Mouse (Mus musculus): ENCODE measurements at regions not wholly inside any gene's neighbourhood (a gene's known extent, or its start where the extent isn't known, plus 50 kb on each side); places are given as distances from the start of the nearest gene placed in this dataset.

- in situ Hi-C loops (cut with MseI, MboI), result no loop called here
Observed at GRCm38 (mm10) chr6:117505431-117505830, 335.5 kb upstream of the Zfp637 start.

- in situ Hi-C loops (cut with MseI, MboI), result no loop called here
Observed at GRCm38 (mm10) chr6:117506619-117507018, 334.4 kb upstream of the Zfp637 start.

GRCm38 (mm10) chr6:117508860-117509259 is 332.1 kb upstream of the Zfp637 start:
- in situ Hi-C loops (cut with MseI, MboI), result no loop called here

- in situ Hi-C loops (cut with MseI, MboI), result no loop called here
Observed at GRCm38 (mm10) chr6:117510026-117510425, 331.0 kb upstream of the Zfp637 start.

GRCm38 (mm10) chr6:117514831-117515230 is 326.1 kb upstream of the Zfp637 start:
- in situ Hi-C loops (cut with MseI, MboI), result no loop called here

GRCm38 (mm10) chr6:117516906-117517305 is 324.1 kb upstream of the Zfp637 start:
- in situ Hi-C loops (cut with MseI, MboI), result no loop called here

GRCm38 (mm10) chr6:117518939-117519338 is 322.0 kb upstream of the Zfp637 start:
- in situ Hi-C loops (cut with MseI, MboI), result no loop called here

- in situ Hi-C loops (cut with MseI, MboI), result no loop called here
Observed at GRCm38 (mm10) chr6:117519466-117519865, 321.5 kb upstream of the Zfp637 start.

- in situ Hi-C loops (cut with MseI, MboI), result no loop called here
Observed at GRCm38 (mm10) chr6:117526161-117526935, 314.6 kb upstream of the Zfp637 start.

GRCm38 (mm10) chr6:117527526-117527925 is 313.5 kb upstream of the Zfp637 start:
- in situ Hi-C loops (cut with MseI, MboI), result no loop called here

GRCm38 (mm10) chr6:117534149-117534548 is 306.8 kb upstream of the Zfp637 start:
- in situ Hi-C loops (cut with MseI, MboI), result no loop called here

GRCm38 (mm10) chr6:117534991-117535390 is 306.0 kb upstream of the Zfp637 start:
- in situ Hi-C loops (cut with MseI, MboI), result no loop called here

- in situ Hi-C loops (cut with MseI, MboI), result no loop called here
Observed at GRCm38 (mm10) chr6:117536084-117536483, 304.9 kb upstream of the Zfp637 start.

GRCm38 (mm10) chr6:117542431-117542830 is 298.5 kb upstream of the Zfp637 start:
- in situ Hi-C loops (cut with MseI, MboI), result no loop called here

GRCm38 (mm10) chr6:117544276-117545196 is 296.4 kb upstream of the Zfp637 start:
- in situ Hi-C loops (cut with MseI, MboI), result no loop called here

GRCm38 (mm10) chr6:117550930-117551329 is 290.1 kb upstream of the Zfp637 start:
- in situ Hi-C loops (cut with MseI, MboI), result no loop called here

- in situ Hi-C loops (cut with MseI, MboI), result no loop called here
Observed at GRCm38 (mm10) chr6:117552006-117552667, 288.8 kb upstream of the Zfp637 start.

- in situ Hi-C loops (cut with MseI, MboI), result no loop called here
Observed at GRCm38 (mm10) chr6:117563159-117563558, 277.8 kb upstream of the Zfp637 start.

- in situ Hi-C loops (cut with MseI, MboI), result no loop called here
Observed at GRCm38 (mm10) chr6:117563704-117564103, 277.3 kb upstream of the Zfp637 start.

- in situ Hi-C loops (cut with MseI, MboI), result no loop called here
Observed at GRCm38 (mm10) chr6:117566786-117567185, 274.2 kb upstream of the Zfp637 start.

GRCm38 (mm10) chr6:117567691-117568090 is 273.3 kb upstream of the Zfp637 start:
- in situ Hi-C loops (cut with MseI, MboI), result no loop called here
